Mouse (Mus musculus) v-Abl transformed pro-B cells (cell line): ENCODE data around the gene Sik3.

ENCODE experiments used
- in situ Hi-C, 2 experiments: fragments of 400-800 bp; cut with MboI; formaldehyde crosslinking; loops; one replicate each; pipeline ENCODE4 v1.15.1; 2025; ENCODE audit not compliant: unreplicated experiment in 2 of 2

Gene Sik3

DNA sequence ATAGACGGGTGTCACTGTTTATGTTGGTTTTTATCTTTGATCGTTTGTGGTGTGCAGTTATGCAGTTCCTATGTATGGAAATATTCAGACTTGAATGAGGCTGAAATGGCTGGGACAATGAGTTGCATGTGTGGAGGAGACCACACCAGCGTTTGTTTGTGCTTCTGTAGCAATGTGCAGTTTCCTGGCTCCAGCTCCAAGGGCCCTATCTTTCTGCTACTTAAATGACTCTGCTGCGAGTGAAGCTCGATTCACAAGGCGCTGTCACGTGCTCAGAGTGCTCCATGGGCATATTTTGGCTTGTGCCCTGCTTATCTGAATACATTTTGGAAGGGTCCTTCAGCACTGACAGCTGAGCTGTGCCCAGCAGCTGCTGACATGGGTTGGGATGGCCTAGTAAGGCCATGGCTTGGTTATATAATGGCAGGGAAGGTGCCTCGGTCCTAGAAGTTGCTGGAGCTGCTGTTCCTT lies 2.5 kb downstream of the Sik3 start:
- in situ Hi-C loops: no loop called here

DNA sequence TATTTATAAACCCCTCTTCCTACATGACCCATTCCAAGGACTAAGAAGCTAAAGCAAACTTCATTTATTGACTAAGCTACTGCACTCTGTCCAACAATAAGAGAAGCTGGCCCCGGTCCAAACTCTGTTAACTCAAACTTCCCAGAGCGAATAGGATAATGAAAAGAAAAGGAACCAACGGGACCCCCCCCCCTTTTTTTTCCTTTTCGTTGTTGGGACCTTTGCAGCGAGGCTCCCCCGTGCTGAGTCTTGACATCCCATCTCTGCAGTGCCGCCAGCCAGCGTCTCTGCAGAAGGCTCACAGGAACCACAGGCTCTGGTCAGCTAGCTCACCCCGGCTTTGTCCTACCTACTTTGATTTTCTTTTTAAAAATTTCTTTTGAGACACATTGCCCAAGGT lies 3.2 kb downstream of the Sik3 start:
- in situ Hi-C loops: no loop called here

DNA sequence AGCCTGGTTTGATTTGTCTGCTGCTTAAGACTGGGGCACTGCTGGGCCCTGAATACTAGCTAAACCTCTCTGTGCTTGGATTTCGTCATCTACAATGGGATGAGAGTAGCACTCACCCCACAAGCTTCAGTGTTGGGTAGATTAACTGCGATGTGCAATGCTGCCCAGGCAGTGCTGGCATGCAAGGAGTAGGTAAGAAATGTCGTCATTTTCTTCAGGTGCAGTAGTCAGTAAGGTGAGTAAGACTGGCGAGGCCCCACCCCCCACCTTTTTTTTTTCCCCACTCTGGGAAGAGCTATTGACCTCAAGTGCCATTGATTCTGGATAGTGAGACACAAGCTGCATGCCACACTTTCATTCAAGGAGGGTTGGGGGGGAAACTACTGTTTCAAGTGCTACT lies 3.8 kb downstream of the Sik3 start:
- in situ Hi-C loops: no loop called here

GRCm38 (mm10) chr9:46018316-46018715 lies 5.7 kb downstream of the Sik3 start:
- in situ Hi-C loops: no loop called here

GRCm38 (mm10) chr9:46019975-46020374 lies 7.4 kb downstream of the Sik3 start:
- in situ Hi-C loops: no loop called here

DNA sequence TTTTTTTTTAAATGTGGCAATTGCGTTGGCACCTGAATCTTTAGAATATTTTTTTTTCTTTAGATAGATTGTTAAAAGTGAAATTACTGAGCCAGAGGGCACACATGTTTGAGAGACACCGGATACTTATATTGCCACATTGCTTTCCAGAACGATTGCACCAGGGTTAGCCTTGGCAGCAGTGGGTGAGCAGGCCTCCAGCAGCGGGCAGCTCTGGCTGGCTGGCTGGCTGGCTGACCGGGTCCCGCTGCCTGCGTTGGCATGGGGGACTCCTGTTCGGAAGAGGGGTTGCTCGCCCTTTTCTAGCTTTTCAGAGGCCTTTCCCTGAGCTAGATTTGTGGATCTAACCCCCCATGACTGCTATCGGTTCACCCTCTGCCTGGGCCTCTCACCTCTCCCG lies 11.0 kb downstream of the Sik3 start:
- in situ Hi-C loops: no loop called here

DNA sequence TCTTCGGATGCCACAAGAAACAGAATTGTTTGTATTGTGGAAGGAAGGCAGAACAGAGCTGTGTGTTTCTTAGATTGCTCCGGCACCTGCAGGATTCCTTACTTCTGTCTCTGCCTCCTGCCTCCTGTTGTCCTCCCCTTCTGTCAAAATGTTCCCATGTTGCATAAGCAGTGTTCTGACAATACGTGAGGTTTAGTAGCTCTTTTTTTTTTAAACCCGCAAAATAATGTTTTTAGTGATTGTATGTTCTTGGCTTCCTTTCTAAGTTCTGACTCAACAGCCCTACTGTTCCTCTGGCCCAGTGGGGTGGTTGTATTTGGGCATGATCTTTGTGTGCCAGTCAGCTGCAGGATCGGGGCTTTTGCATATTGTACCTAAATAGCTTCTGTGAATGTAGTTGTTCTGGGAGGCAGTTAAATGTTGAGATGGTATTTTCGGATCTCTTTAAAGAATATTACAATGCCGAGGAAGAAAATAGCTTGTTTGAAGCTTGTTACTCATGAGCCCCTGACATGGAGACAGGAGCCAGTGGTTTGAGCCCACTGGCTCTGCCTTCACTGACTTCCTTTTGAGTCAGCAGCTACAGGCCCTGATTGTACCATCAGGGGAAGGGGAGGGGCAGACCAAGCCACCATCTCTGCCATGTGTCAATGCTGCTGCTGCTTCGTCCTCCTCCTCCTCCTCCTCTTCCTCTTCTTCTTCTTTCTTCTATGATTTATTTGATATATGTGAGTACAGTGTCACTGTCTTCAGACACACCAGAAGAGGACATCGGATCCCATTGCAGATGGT lies 13.6 kb downstream of the Sik3 start:
- in situ Hi-C loops: no loop called here

DNA sequence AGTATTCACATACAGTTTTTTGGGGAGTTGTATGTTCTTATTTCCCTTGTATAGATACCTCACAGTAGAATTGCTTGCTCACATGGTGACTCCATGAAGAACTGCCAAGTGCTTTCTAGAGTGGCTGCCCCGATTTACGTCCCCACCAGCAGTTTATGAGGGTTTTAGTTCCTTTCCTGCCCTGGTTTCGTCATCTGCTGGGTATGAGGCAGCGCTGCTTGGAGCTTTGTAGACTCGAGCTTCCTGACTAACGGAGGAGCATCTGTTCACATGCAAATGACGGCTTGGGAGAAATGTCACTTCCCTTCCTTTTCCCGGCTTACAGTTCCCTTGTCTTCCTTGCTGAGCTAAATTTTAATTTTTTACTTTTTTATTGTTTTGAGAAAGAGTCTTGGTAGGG lies 15.4 kb downstream of the Sik3 start:
- in situ Hi-C loops: no loop called here

- in situ Hi-C loops: no loop called here
Measured at GRCm38 (mm10) chr9:46029534-46029933, 16.9 kb downstream of the Sik3 start.

- in situ Hi-C loops: no loop called here
Measured at GRCm38 (mm10) chr9:46030184-46030583, 17.6 kb downstream of the Sik3 start.

GRCm38 (mm10) chr9:46030968-46031367 lies 18.3 kb downstream of the Sik3 start:
- in situ Hi-C loops: no loop called here

DNA sequence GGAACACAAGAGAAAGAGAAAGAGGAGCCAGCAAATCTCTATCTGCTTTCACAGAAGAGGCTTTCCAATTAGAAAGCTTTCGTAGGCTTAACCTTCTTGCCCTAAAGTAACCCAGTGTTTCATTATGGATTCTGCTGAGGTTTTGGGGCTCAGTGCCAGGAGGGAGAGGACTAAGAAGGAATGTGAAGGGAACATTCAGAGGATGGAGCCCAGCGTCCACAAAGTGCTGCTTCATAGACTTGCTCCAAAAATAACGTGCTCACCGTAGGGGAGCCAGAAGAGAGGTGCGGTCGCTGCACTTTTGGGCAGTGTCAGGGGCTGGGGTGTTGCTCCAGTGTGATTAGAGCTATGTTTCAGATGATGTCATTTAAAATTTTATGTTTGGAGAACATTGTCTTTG lies 19.6 kb downstream of the Sik3 start:
- in situ Hi-C loops: no loop called here

DNA sequence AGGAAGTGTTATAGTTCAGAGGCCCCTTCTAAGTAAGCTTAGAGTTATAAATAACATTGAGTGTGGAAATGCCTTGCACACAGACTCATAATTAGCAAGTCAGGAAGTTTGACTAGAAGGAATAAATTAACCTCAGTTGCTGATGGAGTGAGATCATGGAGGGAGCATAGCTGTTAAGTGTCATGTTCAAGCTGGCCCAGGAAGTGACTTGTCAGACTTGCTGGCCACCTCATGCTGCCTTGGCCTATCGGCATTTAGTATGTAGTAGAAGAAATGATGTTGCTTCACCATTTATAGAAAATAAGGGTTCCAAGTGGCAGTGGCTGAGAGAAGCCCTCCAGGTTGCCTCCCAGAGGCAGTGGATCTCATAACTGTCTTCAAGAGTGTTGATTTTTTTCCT lies 20.4 kb downstream of the Sik3 start:
- in situ Hi-C loops: no loop called here

- in situ Hi-C loops: no loop called here
Measured at GRCm38 (mm10) chr9:46033862-46034261, 21.2 kb downstream of the Sik3 start.

DNA sequence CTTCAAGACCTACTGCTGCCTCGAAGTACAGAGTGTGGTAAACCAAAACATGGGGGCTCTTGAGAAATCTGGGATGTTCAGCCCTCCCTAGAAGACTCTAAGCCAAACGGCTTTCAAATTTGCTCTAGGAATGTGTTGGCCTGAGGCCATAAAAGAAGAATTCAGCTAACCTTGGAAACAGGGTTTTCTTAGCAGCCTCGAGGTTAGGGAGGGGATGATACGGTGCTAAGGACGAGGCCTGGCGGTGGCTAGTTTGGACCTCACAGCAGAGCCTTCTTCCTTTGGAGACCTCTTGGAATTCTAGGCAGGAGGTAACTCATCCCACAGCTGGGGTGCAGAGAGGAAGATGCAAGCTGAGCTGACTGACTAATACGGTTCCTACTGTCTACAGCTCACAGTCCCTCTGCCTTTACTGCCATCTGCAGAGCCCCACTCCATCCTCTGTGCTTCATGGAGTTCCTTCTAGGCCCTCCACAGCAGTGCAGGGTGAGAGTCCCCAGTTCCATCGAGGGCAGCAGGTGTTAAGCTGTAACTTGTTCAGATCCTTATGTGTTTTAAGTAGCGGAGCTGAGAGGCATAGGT lies 22.8 kb downstream of the Sik3 start:
- in situ Hi-C loops: no loop called here

- in situ Hi-C loops: no loop called here
Measured at GRCm38 (mm10) chr9:46036881-46037280, 24.3 kb downstream of the Sik3 start.

- in situ Hi-C loops: no loop called here
Measured at GRCm38 (mm10) chr9:46038786-46039185, 26.2 kb downstream of the Sik3 start.

DNA sequence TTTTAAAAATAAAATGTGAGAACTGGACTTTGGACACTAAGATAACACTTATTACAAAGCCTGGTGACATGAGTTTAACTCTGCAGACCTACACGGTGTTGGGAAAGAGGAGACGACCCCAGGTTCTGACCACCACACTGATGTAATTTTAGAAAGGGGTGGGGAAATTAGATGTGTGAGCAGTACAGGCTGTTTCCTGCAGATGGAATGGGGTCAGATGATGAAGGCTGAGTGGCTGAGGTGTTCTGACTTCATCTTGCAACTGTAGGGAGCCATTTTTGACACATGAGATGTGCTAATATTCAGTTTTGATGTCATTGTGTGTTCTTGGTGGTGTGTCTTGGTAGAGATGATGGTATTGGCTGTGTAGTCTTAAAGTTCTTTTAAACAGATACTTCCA lies 28.6 kb downstream of the Sik3 start:
- in situ Hi-C loops: no loop called here

GRCm38 (mm10) chr9:46042387-46042786 lies 29.8 kb downstream of the Sik3 start:
- in situ Hi-C loops: no loop called here

DNA sequence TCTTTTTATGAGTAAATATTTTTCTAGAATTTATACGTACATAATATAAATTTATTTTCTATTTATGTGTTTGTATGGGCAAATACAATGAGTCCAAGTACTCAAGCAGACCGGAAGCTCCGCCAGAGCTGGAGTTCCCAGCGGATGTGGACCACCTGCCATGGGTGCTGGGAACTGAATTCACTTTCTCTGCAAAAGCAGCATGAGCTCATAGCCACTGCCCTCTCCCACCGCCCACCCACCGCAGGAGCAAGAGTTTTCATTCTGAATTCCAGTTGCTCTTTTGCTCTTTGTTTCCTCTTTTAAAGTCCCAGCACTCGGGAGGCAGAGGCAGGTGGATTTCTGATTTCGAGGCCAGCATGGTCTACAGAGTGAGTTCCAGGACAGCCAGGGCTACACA lies 31.0 kb downstream of the Sik3 start:
- in situ Hi-C loops: no loop called here

GRCm38 (mm10) chr9:46046724-46047517 lies 34.3 kb downstream of the Sik3 start:
- in situ Hi-C loops: no loop called here

DNA sequence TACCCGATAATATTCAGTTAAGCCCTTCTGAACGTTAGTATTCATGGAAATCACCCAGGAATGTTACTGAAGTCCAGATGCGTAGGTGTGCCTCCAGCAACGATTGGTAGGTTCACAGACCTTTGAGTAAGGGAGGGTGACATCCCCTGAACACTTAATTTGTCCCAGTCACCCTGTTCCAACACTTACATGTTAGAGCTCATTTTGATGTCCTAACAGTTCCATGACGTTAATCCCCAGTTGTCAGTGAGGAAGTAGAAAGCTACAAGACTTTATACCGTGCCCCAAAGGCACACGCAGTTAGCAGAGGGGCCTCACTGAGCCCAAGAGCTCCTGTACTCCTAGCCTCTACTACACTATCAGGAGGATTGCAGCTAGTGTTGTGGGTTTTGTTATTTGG lies 36.9 kb downstream of the Sik3 start:
- in situ Hi-C loops: no loop called here
